Mouse (Mus musculus) midbrain, embryonic 15.5 days (tissue): ENCODE measurements at regions not wholly inside any gene's neighbourhood (a gene's known extent, or its start where the extent isn't known, plus 50 kb on each side); places are given as distances from the start of the nearest gene placed in this dataset.
A peak's percentile ranks its signal among the peaks of the same experiment; 100 is the strongest.

Source experiments
- ATAC-seq: fragments of 200-750 bp; cut with Nextera tagmentation; replicated peaks from 2 replicates; pipeline ENCODE4 v1.8.0; 2017; ENCODE audit warnings: moderate TSS enrichment
- H3K27ac ChIP-seq: fragments of 300-500 bp; sonication (generic); 2 replicates; pipeline ENCODE4 v1.5.1; 2015; ENCODE audit warnings: mild to moderate bottlenecking, inconsistent platforms
- H3K27me3 ChIP-seq: fragments of 300-500 bp; sonication (generic); replicated peaks from 2 replicates; pipeline ENCODE4 v1.6.1; 2015; ENCODE audit warnings: inconsistent platforms
- H3K36me3 ChIP-seq: fragments of 300-500 bp; sonication (generic); replicated peaks from 2 replicates; pipeline ENCODE4 v1.6.1; 2015; ENCODE audit warnings: inconsistent platforms
- H3K4me1 ChIP-seq: fragments of 300-500 bp; sonication (generic); 2 replicates; pipeline ENCODE4 v1.6.1; 2015; ENCODE audit warnings: inconsistent platforms
- H3K4me2 ChIP-seq: fragments of 300-500 bp; sonication (generic); 2 replicates; pipeline ENCODE4 v1.6.1; 2015; ENCODE audit warnings: inconsistent platforms, mild to moderate bottlenecking, moderate library complexity
- H3K4me3 ChIP-seq: fragments of 300-500 bp; sonication (generic); 2 replicates; pipeline ENCODE4 v1.5.1; 2015; ENCODE audit warnings: mild to moderate bottlenecking, inconsistent platforms
- H3K9ac ChIP-seq: fragments of 300-500 bp; sonication (generic); 2 replicates; pipeline ENCODE4 v1.6.1; 2015; ENCODE audit warnings: mild to moderate bottlenecking, inconsistent platforms
- H3K9me3 ChIP-seq: fragments of 300-500 bp; sonication (generic); 2 replicates; pipeline ENCODE4 v1.6.1; 2016; ENCODE audit warnings: inconsistent platforms
- WGBS: fragments of 180-500 bp; shearing (Covaris S2); methylation state at CpG from one replicate; pipeline ENCODE4 v1.1.7; 2015; ENCODE audit warnings: mixed read lengths; 5-methylcytosine and 5-hydroxymethylcytosine counted together

- ATAC-seq, result peak; percentile 37
- H3K27ac ChIP-seq, result peak overlapping the region; percentile 76
- peak overlapping the region; percentile 90 for H3K4me2 ChIP-seq
- peak overlapping the region; percentile 54 for H3K4me3 ChIP-seq
- WGBS, result under 1% methylated on average over 48 of the region's 48 CpGs
- peak overlapping the region; percentile 66 for H3K9ac ChIP-seq
- peaks cover 68% of the 10 kb centered on the region for H3K27me3 ChIP-seq
- peaks cover 40% of the 10 kb centered on the region for H3K4me1 ChIP-seq
- no peaks in the 10 kb centered on the region for H3K9me3 ChIP-seq
- no peaks in the 10 kb centered on the region for H3K36me3 ChIP-seq
Measured at GRCm38 (mm10) chr9:122569511-122570455, 177.4 kb upstream of the Topaz1 start.

- peak overlapping the region; percentile 68; the same call in 1 of the 2 replicates for H3K9ac ChIP-seq
- peak overlapping the region; percentile 79 for H3K27ac ChIP-seq
- H3K36me3 ChIP-seq, result no peaks in the 10 kb centered on the region
Measured at GRCm38 (mm10) chr9:122571001-122571400, 176.1 kb upstream of the Topaz1 start.

DNA sequence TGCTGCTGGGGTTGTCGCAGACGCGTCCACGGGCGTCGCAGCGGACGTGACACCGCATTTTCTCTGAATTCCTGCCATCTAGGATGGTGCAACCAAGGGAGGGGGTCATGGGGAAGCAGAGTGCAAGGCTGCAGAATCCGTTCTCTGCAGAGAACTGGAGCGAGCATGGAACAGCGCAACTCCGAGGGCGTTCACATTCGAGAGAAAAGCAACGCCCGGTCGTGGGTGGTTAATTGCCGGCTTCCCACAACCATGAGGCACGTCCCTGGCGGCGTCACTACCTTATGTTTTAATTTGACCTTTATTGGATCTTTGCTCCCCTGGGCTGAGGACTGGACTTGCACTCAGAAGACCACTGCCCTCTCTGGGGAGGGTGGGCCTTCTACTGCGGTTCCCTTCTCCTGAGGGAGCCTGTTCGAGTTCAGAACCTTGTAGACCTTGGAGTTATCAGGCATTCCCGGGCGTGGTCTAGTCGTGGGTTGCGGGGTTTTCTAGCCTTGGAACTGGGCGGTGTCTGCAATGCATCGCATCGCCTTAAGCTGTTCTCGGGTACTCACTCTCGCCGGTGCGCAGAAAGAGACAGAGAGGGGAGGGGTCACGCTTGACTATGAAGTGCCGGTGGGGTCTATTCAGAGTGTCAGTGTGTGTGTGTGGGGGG lies 175.6 kb upstream of the Topaz1 start:
- peak overlapping the region; percentile 79 for H3K4me3 ChIP-seq
- WGBS, result under 1% methylated on average over 37 of the region's 37 CpGs
- H3K27ac ChIP-seq, result peak overlapping the region; percentile 79
- H3K4me1 ChIP-seq, result peaks cover 40% of the 10 kb centered on the region
- H3K36me3 ChIP-seq, result no peaks in the 10 kb centered on the region
- peaks cover 68% of the 10 kb centered on the region for H3K27me3 ChIP-seq
- peak overlapping the region; percentile 76 for H3K4me2 ChIP-seq
- H3K9me3 ChIP-seq, result no peaks in the 10 kb centered on the region
- peak; percentile 1 for ATAC-seq
- peak overlapping the region; percentile 68 for H3K9ac ChIP-seq

More at GRCm38 (mm10) chr9:122571001-122571400, 176.1 kb upstream of the Topaz1 start:
- WGBS, result 4% methylated on average over 10 of the region's 10 CpGs
- peak overlapping the region; percentile 79 for H3K4me3 ChIP-seq
- H3K27me3 ChIP-seq, result peaks cover 71% of the 10 kb centered on the region
- peaks cover 40% of the 10 kb centered on the region for H3K4me1 ChIP-seq
- no peak for ATAC-seq
- H3K4me2 ChIP-seq, result peak overlapping the region; percentile 76
- no peaks in the 10 kb centered on the region for H3K9me3 ChIP-seq

DNA sequence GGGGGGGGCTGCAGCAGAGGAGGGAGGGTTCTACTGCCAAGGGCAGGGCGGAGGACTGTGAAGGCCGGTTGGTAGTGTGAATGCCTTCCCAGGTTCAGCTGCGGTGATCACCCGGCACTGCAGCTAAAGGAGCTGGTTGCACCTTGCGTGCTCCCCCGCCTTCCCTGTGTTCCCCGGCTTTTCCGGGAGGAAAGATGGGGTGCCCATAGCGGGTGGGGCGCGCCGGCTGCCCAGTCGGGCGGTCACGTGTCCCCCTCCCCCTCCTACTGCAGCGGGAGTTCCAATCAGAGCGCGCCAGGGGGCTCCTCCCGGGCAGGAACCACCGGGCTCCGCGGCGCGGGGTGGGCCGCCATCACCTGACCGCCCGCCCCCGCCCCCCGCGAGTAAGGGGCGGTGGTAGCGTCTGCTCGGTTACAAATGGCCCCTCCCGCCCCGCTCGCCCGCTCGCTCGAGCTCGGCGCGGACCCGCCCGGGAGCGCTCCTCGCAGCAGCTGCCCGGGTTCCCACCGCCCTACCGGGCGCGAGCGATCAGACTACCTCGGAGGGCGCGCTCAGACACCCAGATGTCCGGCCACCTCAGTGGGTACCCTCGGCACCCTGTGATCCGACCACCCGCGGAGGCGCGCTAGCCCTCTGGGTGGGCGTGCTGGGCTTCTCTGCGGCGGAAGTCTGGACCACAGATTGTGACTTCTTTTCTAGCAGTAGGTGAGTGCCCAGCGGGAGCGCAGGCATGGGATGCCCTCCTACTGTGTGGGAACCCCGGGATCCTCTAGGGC lies 174.9 kb upstream of the Topaz1 start:
- H3K9me3 ChIP-seq, result no peaks in the 10 kb centered on the region
- under 1% methylated on average over 65 of the region's 68 CpGs for WGBS
- peaks cover 40% of the 10 kb centered on the region for H3K4me1 ChIP-seq
- H3K4me2 ChIP-seq, result peak overlapping the region; percentile 76
- H3K4me3 ChIP-seq, result peak overlapping the region; percentile 79
- H3K36me3 ChIP-seq, result no peaks in the 10 kb centered on the region
- H3K27me3 ChIP-seq, result peaks cover 61% of the 10 kb centered on the region
- peak overlapping the region; percentile 79 for H3K27ac ChIP-seq
- peak; percentile 86 for ATAC-seq
- peak overlapping the region; percentile 68 for H3K9ac ChIP-seq

DNA sequence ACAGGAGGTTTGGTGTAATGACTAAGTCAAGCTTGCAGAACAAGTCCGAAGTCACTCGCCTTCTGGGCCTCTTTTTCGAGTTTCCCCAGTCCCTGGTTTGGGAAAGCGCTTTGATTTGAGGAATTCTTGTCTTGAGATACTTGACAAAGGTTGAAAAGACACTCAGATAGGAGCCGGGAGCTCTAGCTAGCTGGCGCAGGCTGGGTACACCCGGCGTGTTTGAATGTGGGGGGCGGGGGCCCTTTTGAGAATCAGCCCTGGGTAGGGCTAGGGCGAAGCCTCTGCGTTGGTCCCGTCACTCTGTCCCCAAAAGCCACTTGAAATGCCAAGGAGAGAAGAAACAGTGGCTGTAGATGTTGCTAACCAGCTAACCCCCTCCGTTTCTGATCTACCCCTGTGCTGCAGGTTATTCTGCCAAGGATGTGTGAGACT lies 174.3 kb upstream of the Topaz1 start:
- peak overlapping the region; percentile 79 for H3K27ac ChIP-seq
- H3K4me3 ChIP-seq, result peak overlapping the region; percentile 79
- H3K4me2 ChIP-seq, result peak overlapping the region; percentile 76
- 2% methylated on average over 13 of the region's 13 CpGs for WGBS
- no peaks in the 10 kb centered on the region for H3K36me3 ChIP-seq
- H3K27me3 ChIP-seq, result peaks cover 54% of the 10 kb centered on the region
- H3K9me3 ChIP-seq, result no peaks in the 10 kb centered on the region
- H3K9ac ChIP-seq, result peak overlapping the region; percentile 68
- ATAC-seq, result no peak
- peaks cover 40% of the 10 kb centered on the region for H3K4me1 ChIP-seq

DNA sequence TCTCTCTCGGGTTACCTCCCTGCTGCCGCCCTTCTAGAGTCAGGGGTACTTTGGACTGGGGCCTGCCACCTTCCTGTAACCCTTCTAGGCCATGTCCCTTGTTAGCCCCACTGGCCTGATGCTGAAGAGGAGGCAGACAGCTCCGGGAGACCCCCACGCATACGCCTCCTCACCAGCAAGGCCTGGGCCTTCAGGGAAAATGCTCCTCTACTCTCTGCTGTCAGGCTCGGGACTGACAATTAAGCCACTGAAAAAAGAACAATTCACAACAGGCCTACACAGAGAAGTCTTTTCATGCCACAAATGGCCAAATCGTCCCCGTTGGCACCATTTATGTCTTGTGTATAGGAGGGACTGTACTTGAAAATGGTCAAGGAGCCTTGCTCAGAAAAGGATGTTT lies 161.9 kb upstream of the Topaz1 start:
- H3K9ac ChIP-seq, result no peak overlapping the region
- no peak overlapping the region for H3K27ac ChIP-seq
- no peaks in the 10 kb centered on the region for H3K4me1 ChIP-seq
- H3K27me3 ChIP-seq, result 0 out of 2 replicates have a peak, but pooled peaks cover 4% of the 10 kb centered on the region
- H3K9me3 ChIP-seq, result no peaks in the 10 kb centered on the region
- H3K4me3 ChIP-seq, result no peak overlapping the region
- no peak for ATAC-seq
- 72% methylated on average over 8 of the region's 8 CpGs for WGBS
- H3K4me2 ChIP-seq, result no peak overlapping the region
- H3K36me3 ChIP-seq, result no peaks in the 10 kb centered on the region

GRCm38 (mm10) chr9:122586421-122586820 lies 160.7 kb upstream of the Topaz1 start:
- no peak for ATAC-seq
- Histone ChIP-seq H3K9ac (no peak overlapping the region), H3K27ac (no peak overlapping the region), H3K36me3 (no peaks in the 10 kb centered on the region), H3K4me1 (no peaks in the 10 kb centered on the region), H3K4me3 (no peak overlapping the region), H3K9me3 (no peaks in the 10 kb centered on the region), H3K4me2 (no peak overlapping the region), H3K27me3 (0 out of 2 replicates have a peak, but pooled peaks cover 4% of the 10 kb centered on the region)
- 88% methylated on average over 6 of the region's 6 CpGs for WGBS

GRCm38 (mm10) chr9:122586986-122587385 lies 160.2 kb upstream of the Topaz1 start:
- Histone ChIP-seq H3K27ac (no peak overlapping the region), H3K27me3 (0 out of 2 replicates have a peak, but pooled peaks cover 4% of the 10 kb centered on the region), H3K4me1 (no peaks in the 10 kb centered on the region), H3K4me3 (no peak overlapping the region), H3K9ac (no peak overlapping the region), H3K4me2 (no peak overlapping the region), H3K9me3 (no peaks in the 10 kb centered on the region), H3K36me3 (no peaks in the 10 kb centered on the region)
- 68% methylated on average over 5 of the region's 5 CpGs for WGBS
- ATAC-seq, result no peak

DNA sequence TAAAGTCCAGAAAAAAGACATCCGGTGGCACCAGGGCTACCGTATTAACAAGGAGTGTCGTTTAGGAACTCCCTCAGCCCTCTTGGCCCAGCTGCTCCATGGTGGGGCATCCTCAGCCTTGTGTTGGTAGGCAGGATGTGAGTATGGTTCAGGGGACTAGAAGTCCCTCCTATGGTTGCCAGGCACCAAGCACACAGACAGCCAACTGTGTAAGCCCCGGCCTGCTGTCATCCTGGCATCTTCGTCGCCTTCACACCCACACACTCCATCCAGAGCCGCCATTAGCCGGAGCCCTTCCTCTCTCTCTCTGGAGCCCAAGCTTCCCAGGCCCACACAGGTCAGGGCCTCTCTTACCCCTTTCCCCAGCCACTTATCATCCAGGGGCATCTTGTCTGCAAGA lies 158.9 kb upstream of the Topaz1 start:
- ATAC-seq, result no peak

GRCm38 (mm10) chr9:122592820-122593615 lies 154.1 kb upstream of the Topaz1 start:
- WGBS, result 13% methylated on average over 7 of the region's 7 CpGs
- Histone ChIP-seq H3K4me3 (no peak overlapping the region), H3K36me3 (no peaks in the 10 kb centered on the region), H3K27ac (peak overlapping the region; percentile 69), H3K4me2 (0 out of 2 replicates have a peak overlapping the region, but pooled peaks have one; percentile 7), H3K9ac (no peak overlapping the region), H3K27me3 (peaks cover 3% of the 10 kb centered on the region; the same call in 1 of the 2 replicates), H3K9me3 (no peaks in the 10 kb centered on the region), H3K4me1 (peaks cover 42% of the 10 kb centered on the region)
- ATAC-seq, result peak; percentile 60

More for the DNA sequence above, 158.9 kb upstream of the Topaz1 start:
- H3K36me3 ChIP-seq, result no peaks in the 10 kb centered on the region
- 0 out of 2 replicates have a peak, but pooled peaks cover 4% of the 10 kb centered on the region for H3K27me3 ChIP-seq
- no peak overlapping the region for H3K4me2 ChIP-seq
- no peak overlapping the region for H3K27ac ChIP-seq
- no peak overlapping the region for H3K9ac ChIP-seq
- H3K9me3 ChIP-seq, result no peaks in the 10 kb centered on the region
- WGBS, result 91% methylated on average over 8 of the region's 8 CpGs
- H3K4me3 ChIP-seq, result no peak overlapping the region
- H3K4me1 ChIP-seq, result peaks cover 10% of the 10 kb centered on the region
